Mouse (Mus musculus) megakaryocyte, embryonic 14.5 days (primary cell): ENCODE data around the gene Orai1.

Experiments
- FLI1 ChIP-seq: IDR thresholded peaks from 2 replicates; pipeline ENCODE4 v1.6.1; 2012; ENCODE audit warnings: low read length, inconsistent platforms, mixed read lengths
- GATA1 ChIP-seq: IDR thresholded peaks from 3 replicates; pipeline ENCODE4 v1.6.1; 2012; ENCODE audit warnings: mixed read lengths, low read length, inconsistent platforms, borderline replicate concordance

- no peak for TF ChIP-seq GATA1
- TF ChIP-seq FLI1, result no peak
Observed at GRCm38 (mm10) chr5:122991350-122992004, 23.4 kb upstream of the Orai1 start.
